ENCODE assay signal across 19 mouse cellular contexts in the genomic region with DNA sequence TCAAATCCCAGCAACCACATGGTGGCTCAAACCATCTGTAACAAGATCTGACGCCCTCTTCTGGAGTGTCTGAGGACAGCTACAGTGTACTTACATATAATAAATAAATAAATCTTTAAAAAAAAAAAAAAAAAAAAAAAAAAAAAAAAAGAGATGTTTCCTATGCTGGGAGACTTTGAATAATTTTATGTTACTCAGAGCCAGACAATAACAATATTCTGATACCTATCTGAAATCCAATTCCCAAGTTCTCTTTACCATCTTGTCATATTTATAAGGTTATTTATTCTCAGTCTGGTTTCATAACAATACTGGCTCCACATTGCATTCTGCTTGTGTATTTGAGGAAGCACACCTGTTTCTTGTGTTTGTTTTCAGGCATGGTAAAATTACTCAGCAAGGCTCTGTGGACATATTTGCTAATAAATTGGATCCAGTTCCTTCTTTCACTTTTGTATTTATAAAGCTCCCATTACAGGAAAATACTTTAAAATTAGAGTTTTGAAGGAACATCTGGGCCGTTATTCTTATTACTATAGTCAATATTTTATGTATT. TPM values are rescaled to one million over a fixed set of nuclear protein-coding genes. Genes with fewer than 3 reads are reported as not detected.
DNase-seq lines count a peak whose midpoint lies in the region; ATAC-seq and TF ChIP-seq lines count a peak whose summit lies in the region.
"Had no signal": no experiment of that assay in that cellular context is flagged by ENCODE, and none has a peak within 500 bp of the region (broad histone marks: within the 10 kb centered on the region; RNA-seq: fewer than 3 reads in every experiment).

No protein-coding gene starts in this region.

- peak; percentile 79 for DNase-seq in heart, adult 11 months
- DNase-seq in heart, postnatal 4 days = no peak
- no peak for DNase-seq in liver, postnatal 0 days
- no peak for DNase-seq in CH12.LX (ENCODE audit: extremely low read depth)
- DNase-seq: adrenal gland, postnatal 10 days; cerebellum, adult 11-12 months; cerebellum, adult 9-10 months; cerebellum, postnatal 25 days; gastrocnemius, postnatal 10 days had no signal

- H3K4me1 ChIP-seq in liver, postnatal 0 days (ENCODE audit: insufficient read depth) = peaks cover 12% of the 10 kb centered on the region
- peaks cover 21% of the 10 kb centered on the region for H3K4me1 ChIP-seq in liver, embryonic 12.5 days
- peaks cover 7 to 47% of the 10 kb centered on the region in 2 experiments for H3K4me1 ChIP-seq in CH12.LX (ENCODE audit: control insufficient read depth in 1 of 2, insufficient read depth in 2 of 2)
- peaks cover 3% of the 10 kb centered on the region for H3K4me1 ChIP-seq in kidney, embryonic 15.5 days

- H3K9me3 ChIP-seq in liver, postnatal 0 days (ENCODE audit: low read length) = no peaks in the 10 kb centered on the region
- no peaks in the 10 kb centered on the region for H3K9me3 ChIP-seq in liver, embryonic 12.5 days (replicated peaks)
- no peaks in the 10 kb centered on the region for H3K9me3 ChIP-seq in CH12.LX (replicated peaks; ENCODE audit: low read length)
- H3K9me3 ChIP-seq in kidney, embryonic 15.5 days (replicated peaks) = no peaks in the 10 kb centered on the region
- H3K9me3 ChIP-seq: embryonic facial prominence, embryonic 12.5 days; forebrain, embryonic 15.5 days; G1E; heart, embryonic 12.5 days; hindbrain, embryonic 12.5 days had no signal

- in situ Hi-C loops in CH12.LX (cut with MboI; ENCODE audit: low pct_ligation_motif_present, low pct_unique_long_range_greater_than_20kb, low sequenced_read_pairs) = no loop called here

- no peak overlapping the region for H3K4me2 ChIP-seq in liver, postnatal 0 days (ENCODE audit: low read depth, low read length)
- no peak overlapping the region for H3K4me2 ChIP-seq in liver, embryonic 12.5 days
- no peak overlapping the region for H3K4me2 ChIP-seq in CH12.LX (ENCODE audit: insufficient read depth, low read depth, poor library complexity, severe bottlenecking)
- H3K4me2 ChIP-seq in kidney, embryonic 15.5 days = no peak overlapping the region
- H3K4me2 ChIP-seq: embryonic facial prominence, embryonic 12.5 days; forebrain, embryonic 15.5 days; heart, embryonic 12.5 days; hindbrain, embryonic 12.5 days had no signal

- H3K4me3 ChIP-seq in liver, postnatal 0 days (ENCODE audit: low read depth, low read length) = no peak overlapping the region
- H3K4me3 ChIP-seq in liver, embryonic 12.5 days = no peak overlapping the region
- no peak overlapping the region for H3K4me3 ChIP-seq in CH12.LX (replicated peaks in 1 of 3; ENCODE audit: low read depth in 2 of 3, low read length in 2 of 3, poor library complexity in 1 of 3)
- H3K4me3 ChIP-seq in kidney, embryonic 15.5 days (replicated peaks) = no peak overlapping the region
- H3K4me3 ChIP-seq: embryonic facial prominence, embryonic 12.5 days; forebrain, embryonic 15.5 days; heart, embryonic 12.5 days; hindbrain, embryonic 12.5 days had no signal

- TF ChIP-seq EP300 in liver, postnatal 0 days (IDR thresholded peaks at IDR 0.05; ENCODE audit: low read depth) = no peak
- no peak for TF ChIP-seq EP300 in CH12.LX (IDR thresholded peaks at IDR 0.05; ENCODE audit: low read length)

- TF ChIP-seq POLR2A in CH12.LX (IDR thresholded peaks at IDR 0.05; ENCODE audit: low read depth, low read length) = no peak

- ATAC-seq in liver, postnatal 0 days = no peak
- no peak for ATAC-seq in liver, embryonic 12.5 days
- 0 out of 2 replicates have a peak, but pooled peaks have one; percentile 33 for ATAC-seq in granulocyte monocyte progenitor cell, adult 5-6 weeks (replicated peaks; ENCODE audit: poor library complexity, severe bottlenecking)
- no peak for ATAC-seq in kidney, embryonic 15.5 days (replicated peaks; ENCODE audit: low FRiP score)
- ATAC-seq: forebrain, embryonic 15.5 days; hindbrain, embryonic 16.5 days; inflammation-experienced regulatory T-cells, adult 6 months had no signal

- H3K36me3 ChIP-seq in liver, postnatal 0 days (replicated peaks; ENCODE audit: insufficient read depth, low read length) = peaks cover 3% of the 10 kb centered on the region
- H3K36me3 ChIP-seq in liver, embryonic 12.5 days = peaks cover 18% of the 10 kb centered on the region
- H3K36me3 ChIP-seq in CH12.LX (replicated peaks in 1 of 2; ENCODE audit: control insufficient read depth in 1 of 2, insufficient read depth in 1 of 2, low read length in 1 of 2) = peaks cover 7 to 49% of the 10 kb centered on the region in 2 experiments
- peaks cover 2% of the 10 kb centered on the region; the same call in 1 of the 2 replicates for H3K36me3 ChIP-seq in kidney, embryonic 15.5 days
- H3K36me3 ChIP-seq: forebrain, embryonic 15.5 days had no signal

- TF ChIP-seq RAD21 in CH12.LX (IDR thresholded peaks at IDR 0.05; ENCODE audit: low read depth, low read length) = no peak

- 83% methylated on average over 2 of the region's 2 CpGs for WGBS in liver, postnatal 0 days (ENCODE audit: insufficient replicate concordance)
- 72% methylated on average over 2 of the region's 2 CpGs for WGBS in liver, embryonic 12.5 days (ENCODE audit: insufficient replicate concordance)
- WGBS in kidney, embryonic 15.5 days = 76% methylated on average over 2 of the region's 2 CpGs

- H3K27me3 ChIP-seq in liver, postnatal 0 days (ENCODE audit: insufficient read depth, low read length) = no peaks in the 10 kb centered on the region
- no peaks in the 10 kb centered on the region for H3K27me3 ChIP-seq in liver, embryonic 12.5 days (replicated peaks)
- H3K27me3 ChIP-seq in CH12.LX (replicated peaks) = no peaks in the 10 kb centered on the region
- no peaks in the 10 kb centered on the region for H3K27me3 ChIP-seq in kidney, embryonic 15.5 days
- H3K27me3 ChIP-seq: embryonic facial prominence, embryonic 12.5 days; forebrain, embryonic 15.5 days; heart, embryonic 12.5 days; hindbrain, embryonic 12.5 days had no signal

- dilution Hi-C loops in CH12.LX (cut with MboI; ENCODE audit: extremely low pct_ligation_motif_present, extremely low pct_unique_long_range_greater_than_20kb, low sequenced_read_pairs) = no loop called here

- peaks cover 67% of the 10 kb centered on the region for H3K79me2 ChIP-seq in CH12.LX (replicated peaks; ENCODE audit: control insufficient read depth, extremely low read depth, insufficient read depth, poor library complexity, severe bottlenecking)

- no peak overlapping the region for H3K9ac ChIP-seq in liver, postnatal 0 days (replicated peaks)
- H3K9ac ChIP-seq in liver, embryonic 12.5 days = no peak overlapping the region
- H3K9ac ChIP-seq in CH12.LX (ENCODE audit: insufficient read depth, low read depth) = no peak overlapping the region
- H3K9ac ChIP-seq in kidney, embryonic 15.5 days = no peak overlapping the region
- H3K9ac ChIP-seq: embryonic facial prominence, embryonic 12.5 days; forebrain, embryonic 15.5 days; heart, embryonic 12.5 days; hindbrain, embryonic 12.5 days had no signal

- H3K27ac ChIP-seq in liver, postnatal 0 days (ENCODE audit: low read depth) = no peak overlapping the region
- H3K27ac ChIP-seq in liver, embryonic 12.5 days = no peak overlapping the region
- no peak overlapping the region for H3K27ac ChIP-seq in CH12.LX (ENCODE audit: insufficient read depth, low read depth)
- no peak overlapping the region for H3K27ac ChIP-seq in kidney, embryonic 15.5 days
- H3K27ac ChIP-seq: embryonic facial prominence, embryonic 12.5 days; forebrain, embryonic 15.5 days; hindbrain, embryonic 12.5 days had no signal

- TF ChIP-seq CTCF in liver, postnatal 0 days (IDR thresholded peaks at IDR 0.05; ENCODE audit: low read depth) = 0 out of 2 replicates have a peak, but pooled peaks have one; percentile 5
- no peak for TF ChIP-seq CTCF in CH12.LX (conservative IDR thresholded peaks at IDR 0.05 in 1 of 2, IDR thresholded peaks at IDR 0.05 in 1 of 2; ENCODE audit: low read depth in 2 of 2, low read length in 2 of 2)

TF ChIP-seq in CH12.LX, 34 proteins besides CTCF, POLR2A, EP300 and RAD21:
- TF ChIP-seq USF2 (conservative IDR thresholded peaks at IDR 0.05; ENCODE audit: low read depth, low read length) = no peak
- no peak for TF ChIP-seq KAT2A (IDR thresholded peaks at IDR 0.05; ENCODE audit: insufficient replicate concordance, low read length)
- peak; percentile 66; the same call in 1 of the 2 replicates for TF ChIP-seq ZNF384 (IDR thresholded peaks at IDR 0.05; ENCODE audit: low read depth, low read length)
- TF ChIP-seq ZKSCAN1 (IDR thresholded peaks at IDR 0.05; ENCODE audit: borderline replicate concordance, low read depth, low read length) = no peak

RNA-seq across cellular contexts. Expression of gene Spop, which starts 7.1 kb away (rescaled TPM):
- 100 to 1,000 TPM; 111 to 133 TPM for total RNA-seq in heart, postnatal 4 days (2021)
- 42.4 and 53.2 TPM in 2 replicates for polyA plus RNA-seq in liver, postnatal 0 days (2015; fragmentation: Nextera tagmentation; extraction: Ambion mirVana)
- polyA plus RNA-seq in liver, embryonic 12.5 days (2016; fragmentation: Nextera tagmentation; extraction: Ambion mirVana) = 90.8 and 105 TPM in 2 replicates
- total RNA-seq in CH12.LX (2012; rRNA removed) = 42.7 and 45.7 TPM in 2 replicates
- total RNA-seq in CH12.LX (2014; rRNA removed) = 51.9 and 60.6 TPM in 2 replicates
- polyA plus RNA-seq in CH12.LX (2012; ENCODE audit: insufficient read length, low read depth) = 91.8 and 103 TPM in 2 replicates
- total RNA-seq in granulocyte monocyte progenitor cell, adult 5-6 weeks (2014; fragmentation: Nextera tagmentation) = 80.9 and 94.8 TPM in 2 replicates
- 65.8 and 70.6 TPM in 2 replicates for total RNA-seq in granulocyte monocyte progenitor cell, adult 5-6 weeks (2017)
- polyA plus RNA-seq in kidney, embryonic 15.5 days (2015; fragmentation: Nextera tagmentation; extraction: Ambion mirVana) = 139 TPM in 2 replicates

RNA-seq across cellular contexts. Expression of gene Slc35b1, which starts 36.5 kb away (rescaled TPM):
- 10 to 100 TPM; 57.1 to 60.5 TPM for total RNA-seq in heart, postnatal 4 days (2021)
- polyA plus RNA-seq in liver, postnatal 0 days (2015; fragmentation: Nextera tagmentation; extraction: Ambion mirVana) = 38.4 and 40.1 TPM in 2 replicates
- polyA plus RNA-seq in liver, embryonic 12.5 days (2016; fragmentation: Nextera tagmentation; extraction: Ambion mirVana) = 58.2 and 61.3 TPM in 2 replicates
- total RNA-seq in CH12.LX (2012; rRNA removed) = 47.0 and 74.9 TPM in 2 replicates
- total RNA-seq in CH12.LX (2014; rRNA removed) = 75.1 and 76.4 TPM in 2 replicates
- 119 and 125 TPM in 2 replicates for polyA plus RNA-seq in CH12.LX (2012; ENCODE audit: insufficient read length, low read depth)
- 66.6 and 71.2 TPM in 2 replicates for total RNA-seq in granulocyte monocyte progenitor cell, adult 5-6 weeks (2014; fragmentation: Nextera tagmentation)
- total RNA-seq in granulocyte monocyte progenitor cell, adult 5-6 weeks (2017) = 82.3 and 85.1 TPM in 2 replicates
- 92.8 and 98.2 TPM in 2 replicates for polyA plus RNA-seq in kidney, embryonic 15.5 days (2015; fragmentation: Nextera tagmentation; extraction: Ambion mirVana)
